Mouse (Mus musculus): Measurements from ENCODE around the gene Bsdc1. TPM values are rescaled to one million over a fixed set of nuclear protein-coding genes. Genes with fewer than 3 reads are reported as not detected.

Gene Bsdc1
- polyA plus RNA-seq (2012; rRNA removed), result 24.2 and 28.5 TPM in 2 replicates

GRCm38 (mm10) chr4:129461183-129461960, at the start of gene Bsdc1:
Gene Bsdc1 (plus strand): TSS chr4:129461581.

DNA sequence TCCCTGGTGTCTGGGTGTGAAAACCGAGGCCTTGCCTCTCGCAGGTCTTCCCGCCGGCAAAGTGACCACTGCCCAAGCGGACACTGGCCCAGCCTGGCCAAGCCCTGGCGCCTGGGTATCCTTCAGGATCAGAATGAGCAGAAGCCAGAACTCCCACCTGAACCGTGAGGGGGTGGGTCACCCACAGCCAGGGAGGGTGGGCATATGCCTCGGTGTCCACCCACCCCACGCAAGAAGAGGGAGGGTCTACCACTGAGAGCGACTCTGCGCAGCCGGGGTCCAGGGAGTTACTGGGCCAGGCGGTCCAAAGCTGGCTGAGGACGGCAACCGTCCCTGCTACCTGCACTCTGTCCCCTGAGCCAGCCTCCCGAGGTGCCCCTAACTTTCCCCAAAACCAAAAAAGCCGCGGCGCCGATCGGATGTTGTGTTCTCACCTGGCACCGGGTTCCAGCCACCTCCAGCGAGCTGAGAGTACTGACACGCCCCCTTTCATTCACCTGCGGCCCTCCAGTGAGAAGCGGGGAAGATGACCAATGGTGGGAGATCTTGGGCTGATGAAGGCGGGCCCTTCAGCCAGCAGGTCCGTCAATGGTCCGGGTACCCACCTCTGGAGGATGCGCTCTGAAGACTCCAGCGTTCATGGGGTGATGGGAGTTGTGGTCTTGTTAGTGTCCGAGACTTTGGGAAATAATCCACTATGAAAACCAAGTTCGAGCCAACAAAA, 20.9 kb upstream of the Bsdc1 start, which contains the start of gene Zbtb8b:
Zbtb8b (minus strand) TSS at position 514 of the 724 bp plus-strand sequence.

GRCm38 (mm10) chr4:129490972-129491880, 29.8 kb downstream of the Bsdc1 start, which contains the start of the genes Tssk3 and Fam229a:
Gene Tssk3 (minus strand): TSS chr4:129491022.
Gene Fam229a (plus strand): TSS chr4:129491190.

GRCm38 (mm10) chr4:129513086-129513767, 51.8 kb downstream of the Bsdc1 start, which contains the start of gene Marcksl1:
Gene Marcksl1 (plus strand): TSS chr4:129513581.

Other genes with a start within 250 kb of the Bsdc1 start
- 206 and 217 TPM in 2 replicates for gene C77080, start 200.2 kb upstream of the Bsdc1 start, polyA plus RNA-seq (2012; rRNA removed)
- gene Sync, start 174.0 kb upstream of the Bsdc1 start, polyA plus RNA-seq (2012; rRNA removed), result 2.8 TPM in 2 replicates
- gene Rbbp4, start 126.2 kb upstream of the Bsdc1 start, polyA plus RNA-seq (2012; rRNA removed), result 12.2 and 13.3 TPM in 2 replicates
- 8.0 and 8.2 TPM in 2 replicates for gene Zbtb8os, start 125.9 kb upstream of the Bsdc1 start, polyA plus RNA-seq (2012; rRNA removed)
- gene Zbtb8a, start 83.5 kb upstream of the Bsdc1 start, polyA plus RNA-seq (2012; rRNA removed), result 9.0 and 13.0 TPM in 2 replicates
- gene Zbtb8b, start 20.7 kb upstream of the Bsdc1 start, polyA plus RNA-seq (2012; rRNA removed), result 0.03 TPM in 1 of 2 replicates, not detected in the other
- not detected in 2 replicates for gene Tssk3, start 29.4 kb downstream of the Bsdc1 start, polyA plus RNA-seq (2012; rRNA removed)
- gene Fam229a, start 29.6 kb downstream of the Bsdc1 start, polyA plus RNA-seq (2012; rRNA removed), result 0.70 and 0.81 TPM in 2 replicates
- 19.3 and 20.7 TPM in 2 replicates for gene Marcksl1, start 52.0 kb downstream of the Bsdc1 start, polyA plus RNA-seq (2012; rRNA removed)
- gene Hdac1, start 81.1 kb downstream of the Bsdc1 start, polyA plus RNA-seq (2012; rRNA removed), result 51.0 and 62.8 TPM in 2 replicates
- 5.1 and 7.0 TPM in 2 replicates for gene Lck, start 112.1 kb downstream of the Bsdc1 start, polyA plus RNA-seq (2012; rRNA removed)
- 0.91 and 1.0 TPM in 2 replicates for gene Fam167b, start 117.0 kb downstream of the Bsdc1 start, polyA plus RNA-seq (2012; rRNA removed)
- gene Eif3i, start 139.1 kb downstream of the Bsdc1 start, polyA plus RNA-seq (2012; rRNA removed), result 261 and 280 TPM in 2 replicates
- gene Tmem234, start 139.1 kb downstream of the Bsdc1 start, polyA plus RNA-seq (2012; rRNA removed), result 187 and 203 TPM in 2 replicates
- gene Dcdc2b, start 152.7 kb downstream of the Bsdc1 start, polyA plus RNA-seq (2012; rRNA removed), result 2.2 and 4.3 TPM in 2 replicates
- 37.1 and 39.5 TPM in 2 replicates for gene Iqcc, start 157.5 kb downstream of the Bsdc1 start, polyA plus RNA-seq (2012; rRNA removed)
- gene Ccdc28b, start 162.4 kb downstream of the Bsdc1 start, polyA plus RNA-seq (2012; rRNA removed), result 20.8 and 22.4 TPM in 2 replicates
- 26.4 and 28.9 TPM in 2 replicates for gene Txlna, start 179.5 kb downstream of the Bsdc1 start, polyA plus RNA-seq (2012; rRNA removed)
- 17.3 and 18.7 TPM in 2 replicates for gene Kpna6, start 211.2 kb downstream of the Bsdc1 start, polyA plus RNA-seq (2012; rRNA removed)
- 26.1 and 31.8 TPM in 2 replicates for gene Tmem39b, start 235.3 kb downstream of the Bsdc1 start, polyA plus RNA-seq (2012; rRNA removed)

All from colon, adult 2 months (tissue).